Comparison of ENCODE assay signal across 12 mouse cellular contexts in genomic region chr6:144611383-144611791, GRCm38 (mm10).
DNase-seq lines count a peak whose midpoint lies in the region; ATAC-seq lines count a peak whose summit lies in the region.
"Had no signal": no experiment of that assay in that cellular context is flagged by ENCODE, and none has a peak within 500 bp of the region (broad histone marks: within the 10 kb centered on the region; RNA-seq: fewer than 3 reads in every experiment).

No protein-coding gene starts in this region.

- ATAC-seq in forebrain, embryonic 15.5 days (replicated peaks): peak; percentile 84
- ATAC-seq in midbrain, embryonic 11.5 days (ENCODE audit: low FRiP score): peak; percentile 90

- intact Hi-C loops in left cerebral cortex, postnatal 4 days (cut with DNase I): no loop called here

- H3K4me3 ChIP-seq in forebrain, embryonic 15.5 days: no peak overlapping the region
- no peak overlapping the region for H3K4me3 ChIP-seq in midbrain, embryonic 11.5 days (ENCODE audit: low read depth, low read length)
- H3K4me3 ChIP-seq: limb, embryonic 13.5 days had no signal

- H3K9ac ChIP-seq in forebrain, embryonic 15.5 days (replicated peaks): 0 out of 2 replicates have a peak overlapping the region, but pooled peaks have one; percentile 8
- H3K9ac ChIP-seq in midbrain, embryonic 11.5 days (ENCODE audit: low read length): no peak overlapping the region
- H3K9ac ChIP-seq: limb, embryonic 13.5 days had no signal

- H3K27me3 ChIP-seq in forebrain, embryonic 15.5 days: no peaks in the 10 kb centered on the region
- H3K27me3 ChIP-seq in midbrain, embryonic 11.5 days (ENCODE audit: control insufficient read depth, insufficient read depth, low read length): peaks cover 12% of the 10 kb centered on the region

- H3K4me1 ChIP-seq in forebrain, embryonic 15.5 days: peaks cover 12% of the 10 kb centered on the region
- peaks cover 11% of the 10 kb centered on the region for H3K4me1 ChIP-seq in midbrain, embryonic 11.5 days (ENCODE audit: control insufficient read depth, insufficient read depth, low read length)
- H3K4me1 ChIP-seq: limb, embryonic 13.5 days had no signal

- peak overlapping the region; percentile 50 for H3K27ac ChIP-seq in forebrain, embryonic 15.5 days (replicated peaks)
- peak overlapping the region; percentile 61; the same call in 1 of the 2 replicates for H3K27ac ChIP-seq in midbrain, embryonic 11.5 days (ENCODE audit: low read depth, low read length)
- H3K27ac ChIP-seq: limb, embryonic 13.5 days had no signal

- no peaks in the 10 kb centered on the region for H3K36me3 ChIP-seq in forebrain, embryonic 15.5 days
- H3K36me3 ChIP-seq in midbrain, embryonic 11.5 days (ENCODE audit: control insufficient read depth, insufficient read depth, low read length): no peaks in the 10 kb centered on the region
- H3K36me3 ChIP-seq: limb, embryonic 13.5 days had no signal

- DNase-seq in left cerebral cortex, postnatal 4 days: peak; percentile 18
- DNase-seq in left cerebral cortex, adult 18-20 months (ENCODE audit: low spot score in 2 of 2): no peak
- peak; percentile 88 for DNase-seq in midbrain, embryonic 11.5 days (ENCODE audit: low spot score, missing footprints)
- DNase-seq in retina, postnatal 1 day: peak; percentile 92
- DNase-seq in ovary, postnatal 10 days (ENCODE audit: low spot score): no peak
- DNase-seq in kidney, postnatal 4 days: no peak
- DNase-seq: adrenal gland, postnatal 14 days; cerebellum, adult 18-20 months; kidney, postnatal 14 days; lung, adult 18-20 months had no signal

- H3K4me2 ChIP-seq in forebrain, embryonic 15.5 days (replicated peaks): peak overlapping the region; percentile 14; the same call in 1 of the 2 replicates
- peak overlapping the region; percentile 15; the same call in 1 of the 2 replicates for H3K4me2 ChIP-seq in midbrain, embryonic 11.5 days
- H3K4me2 ChIP-seq: limb, embryonic 13.5 days had no signal

- 8% methylated on average over 4 of the region's 4 CpGs for WGBS in forebrain, embryonic 15.5 days
- 19% methylated on average over 4 of the region's 4 CpGs for WGBS in midbrain, embryonic 11.5 days

- H3K9me3 ChIP-seq in forebrain, embryonic 15.5 days: no peaks in the 10 kb centered on the region
- H3K9me3 ChIP-seq in midbrain, embryonic 11.5 days (ENCODE audit: control insufficient read depth, low read length): no peaks in the 10 kb centered on the region
- H3K9me3 ChIP-seq: limb, embryonic 13.5 days had no signal

Comparison
In these comparisons a context has a peak if more than half of its experiments do, and no peak if none do; other contexts are left out.
1. DNase-seq: peak in left cerebral cortex, postnatal 4 days (single experiment), midbrain, embryonic 11.5 days (single experiment) and retina, postnatal 1 day (single experiment); none in left cerebral cortex, adult 18-20 months (0 of 2), ovary, postnatal 10 days (single experiment) and kidney, postnatal 4 days (0 of 2).